Mouse (Mus musculus) T-cell, adult 2 months (primary cell): ENCODE results near the gene Nrcam.

Experiments
- DNase-seq: peaks from one replicate; pipeline ENCODE4 v3.0.0; 2022; ENCODE audit warnings: low spot score

The Nrcam gene

DNA sequence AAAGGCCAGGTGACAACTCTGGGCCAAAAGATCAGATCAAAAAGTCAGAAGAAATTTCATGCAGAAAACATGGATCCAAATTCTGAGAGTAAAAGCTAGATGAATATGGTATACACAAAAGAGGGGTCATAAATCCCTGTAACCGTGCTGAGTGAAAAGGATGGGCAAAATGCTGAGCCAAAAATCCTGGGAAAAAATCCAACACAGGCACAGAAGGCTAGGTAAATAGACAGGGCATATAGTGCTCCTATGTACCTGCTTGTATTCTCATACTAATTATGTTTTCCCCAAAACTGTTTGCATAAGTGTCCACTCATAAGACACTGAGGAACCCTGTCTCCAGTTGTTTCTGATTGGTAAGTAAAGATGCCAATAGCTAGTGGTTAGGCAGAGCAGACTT is 288.8 kb downstream of the Nrcam start:
- no peak for DNase-seq

DNA sequence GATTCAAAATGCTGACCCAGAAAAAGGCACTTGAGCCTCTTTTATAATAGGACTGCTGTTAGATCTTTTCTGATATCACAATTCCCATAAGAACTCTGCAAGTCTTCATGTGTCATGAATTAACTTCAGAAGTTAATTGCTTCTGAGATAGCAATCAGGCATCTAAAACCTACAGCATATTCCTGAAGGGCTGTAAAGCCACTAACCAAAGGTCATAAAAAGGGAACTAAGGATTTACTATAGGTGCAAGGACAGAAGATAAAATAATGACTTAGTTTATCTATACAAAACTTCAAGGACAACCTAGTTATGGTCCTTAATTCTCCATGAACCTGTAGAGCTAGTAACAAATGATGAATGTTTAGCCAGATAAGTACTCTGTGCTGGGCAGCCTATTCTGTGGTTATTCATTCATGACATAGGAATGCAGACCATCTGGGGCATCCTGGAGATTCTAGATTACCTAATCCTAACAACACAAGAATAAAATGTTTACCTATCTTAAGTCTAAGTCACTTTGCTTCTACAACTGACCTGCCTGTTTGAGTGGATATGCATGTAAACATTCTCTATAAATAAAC is 310.7 kb downstream of the Nrcam start:
- no peak for DNase-seq

DNA sequence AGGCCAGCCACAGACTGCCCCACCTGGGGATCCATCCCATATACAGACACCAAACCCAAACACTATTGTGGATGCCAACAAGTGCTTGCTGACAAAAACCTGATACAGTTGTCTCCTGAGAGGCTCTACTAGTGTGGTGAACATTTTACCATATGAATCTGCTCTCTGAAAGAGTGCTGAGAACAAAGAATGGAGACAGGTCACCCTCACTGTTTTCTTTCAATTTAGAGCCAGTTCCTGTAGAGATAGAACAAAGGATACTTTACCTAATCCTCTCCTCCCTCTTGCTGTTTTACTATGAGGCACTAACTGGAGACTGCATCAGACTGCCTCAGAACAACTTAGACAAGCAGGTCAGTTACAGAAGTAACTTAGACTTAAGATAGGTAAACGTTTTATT is 311.9 kb downstream of the Nrcam start:
- DNase-seq, result no peak
